ENCODE assay signal across 15 mouse cellular contexts in genomic region chr9:113587260-113587659, GRCm38 (mm10).
DNase-seq lines count a peak whose midpoint lies in the region; TF ChIP-seq lines count a peak whose summit lies in the region.
"Had no signal": no experiment of that assay in that cellular context is flagged by ENCODE, and none has a peak within 500 bp of the region (broad histone marks: within the 10 kb centered on the region; RNA-seq: fewer than 3 reads in every experiment).

No protein-coding gene starts in this region.

- TF ChIP-seq EP300 in heart, adult 2 months (IDR thresholded peaks at IDR 0.05; ENCODE audit: insufficient read depth, low read depth, low read length), result no peak
- TF ChIP-seq EP300 in CH12.LX (IDR thresholded peaks at IDR 0.05; ENCODE audit: low read length), result no peak

- intact Hi-C loops in heart, adult 2 months (cut with DNase I), result no loop called here
- intact Hi-C loops in heart, postnatal 14 days (cut with DNase I), result no loop called here

- no peak overlapping the region for H3K27ac ChIP-seq in heart, adult 2 months
- no peak overlapping the region for H3K27ac ChIP-seq in CH12.LX (ENCODE audit: insufficient read depth, low read depth)
- H3K27ac ChIP-seq in ES-E14 (ENCODE audit: insufficient read depth, low read depth, low read length, poor library complexity, severe bottlenecking), result no peak overlapping the region
- H3K27ac ChIP-seq: embryonic facial prominence, embryonic 13.5 days; forebrain, embryonic 13.5 days; heart, embryonic 13.5 days; hindbrain, embryonic 15.5 days; lung, embryonic 15.5 days had no signal

- no peaks in the 10 kb centered on the region for H3K27me3 ChIP-seq in heart, adult 2 months (ENCODE audit: control insufficient read depth, insufficient read depth, low read length)
- no peaks in the 10 kb centered on the region for H3K27me3 ChIP-seq in CH12.LX (replicated peaks)
- H3K27me3 ChIP-seq: embryonic facial prominence, embryonic 13.5 days; forebrain, embryonic 13.5 days; heart, embryonic 13.5 days; hindbrain, embryonic 15.5 days; lung, embryonic 15.5 days had no signal

- dilution Hi-C loops in CH12.LX (cut with MboI; ENCODE audit: extremely low pct_ligation_motif_present, extremely low pct_unique_long_range_greater_than_20kb, low sequenced_read_pairs), result no loop called here

- TF ChIP-seq POLR2A in heart, adult 2 months (IDR thresholded peaks at IDR 0.05; ENCODE audit: insufficient read depth, low read depth, low read length), result no peak
- TF ChIP-seq POLR2A in CH12.LX (IDR thresholded peaks at IDR 0.05; ENCODE audit: low read depth, low read length), result no peak
- TF ChIP-seq POLR2A in lung, adult 2 months (IDR thresholded peaks at IDR 0.05; ENCODE audit: borderline replicate concordance, extremely low read depth, low read depth, low read length), result no peak

- DNase-seq in heart, adult 2 months, result no peak
- no peak for DNase-seq in heart, postnatal 14 days
- peak; percentile 34 to 61 for DNase-seq in left cerebral cortex, adult 18-20 months (ENCODE audit: low spot score in 2 of 2)
- DNase-seq in left cerebral cortex, adult 11 months (ENCODE audit: low spot score), result no peak
- DNase-seq in CH12.LX (ENCODE audit: extremely low read depth), result no peak
- DNase-seq in ES-E14 (ENCODE audit: low read depth, low spot score), result peak; percentile 49
- no peak for DNase-seq in lung, adult 2 months
- no peak for DNase-seq in urinary bladder, postnatal 25 days (ENCODE audit: low spot score)
- DNase-seq: cerebellum, adult 9-11 months; spleen, adult 18-20 months had no signal

- no peak overlapping the region for H3K4me3 ChIP-seq in heart, adult 2 months
- no peak overlapping the region for H3K4me3 ChIP-seq in CH12.LX (replicated peaks in 1 of 3; ENCODE audit: low read depth in 2 of 3, low read length in 2 of 3, poor library complexity in 1 of 3)
- no peak overlapping the region for H3K4me3 ChIP-seq in ES-E14 (ENCODE audit: insufficient read depth in 1 of 2, low read depth in 1 of 2, low read length in 2 of 2, poor library complexity in 1 of 2, severe bottlenecking in 1 of 2)
- H3K4me3 ChIP-seq in lung, adult 2 months (replicated peaks; ENCODE audit: extremely low read depth, low read depth, low read length), result no peak overlapping the region
- H3K4me3 ChIP-seq: embryonic facial prominence, embryonic 13.5 days; forebrain, embryonic 13.5 days; heart, embryonic 13.5 days; hindbrain, embryonic 15.5 days; lung, embryonic 15.5 days had no signal

- 54% methylated on average over 6 of the region's 6 CpGs for WGBS in heart, adult 2 months
- WGBS in lung, adult 2 months, result 62% methylated on average over 6 of the region's 6 CpGs

- TF ChIP-seq RAD21 in CH12.LX (IDR thresholded peaks at IDR 0.05; ENCODE audit: low read depth, low read length), result peak; percentile 15

- H3K9me3 ChIP-seq in CH12.LX (replicated peaks; ENCODE audit: low read length) (no peaks in the 10 kb centered on the region), ES-E14 (ENCODE audit: control insufficient read depth, insufficient read depth, low read depth, low read length) (no peaks in the 10 kb centered on the region)
- H3K9me3 ChIP-seq: embryonic facial prominence, embryonic 13.5 days; forebrain, embryonic 13.5 days; heart, embryonic 13.5 days; hindbrain, embryonic 15.5 days; lung, embryonic 15.5 days had no signal

- 0 out of 2 replicates have a peak overlapping the region, but pooled peaks have one; percentile 15 for H3K4me2 ChIP-seq in CH12.LX (ENCODE audit: insufficient read depth, low read depth, poor library complexity, severe bottlenecking)
- H3K4me2 ChIP-seq: embryonic facial prominence, embryonic 13.5 days; forebrain, embryonic 13.5 days; heart, embryonic 13.5 days; hindbrain, embryonic 15.5 days; lung, embryonic 15.5 days had no signal

- H3K4me1 ChIP-seq in heart, adult 2 months (ENCODE audit: control insufficient read depth, insufficient read depth, low read length), result no peaks in the 10 kb centered on the region
- H3K4me1 ChIP-seq in CH12.LX (ENCODE audit: control insufficient read depth in 1 of 2, insufficient read depth in 2 of 2) (peaks cover 0 to 5% of the 10 kb centered on the region in 2 experiments; a peak in 1 of 4 replicates), ES-E14 (ENCODE audit: control insufficient read depth in 2 of 2, insufficient read depth in 2 of 2, low read length in 2 of 2, poor library complexity in 1 of 2) (no peaks in the 10 kb centered on the region)
- no peaks in the 10 kb centered on the region for H3K4me1 ChIP-seq in lung, adult 2 months (ENCODE audit: control insufficient read depth, insufficient read depth, low read length)
- H3K4me1 ChIP-seq: embryonic facial prominence, embryonic 13.5 days; forebrain, embryonic 13.5 days; heart, embryonic 13.5 days; hindbrain, embryonic 15.5 days; lung, embryonic 15.5 days had no signal

- in situ Hi-C loops in CH12.LX (cut with MboI; ENCODE audit: low pct_ligation_motif_present, low pct_unique_long_range_greater_than_20kb, low sequenced_read_pairs), result no loop called here
- in situ Hi-C loops in ES-E14 (cut with MboI; ENCODE audit: low sequenced_read_pairs in 2 of 2, unreplicated experiment in 2 of 2), result no loop called here

- H3K36me3 ChIP-seq in heart, adult 2 months (ENCODE audit: control insufficient read depth, insufficient read depth, low read length), result no peaks in the 10 kb centered on the region
- H3K36me3 ChIP-seq in CH12.LX (replicated peaks in 1 of 2; ENCODE audit: control insufficient read depth in 1 of 2, insufficient read depth in 1 of 2, low read length in 1 of 2) (no peaks in the 10 kb centered on the region), ES-E14 (ENCODE audit: control insufficient read depth, insufficient read depth, low read length, poor library complexity, severe bottlenecking) (no peaks in the 10 kb centered on the region)
- H3K36me3 ChIP-seq: embryonic facial prominence, embryonic 13.5 days; heart, embryonic 13.5 days; hindbrain, embryonic 15.5 days; lung, embryonic 15.5 days had no signal

- H3K79me2 ChIP-seq in heart, adult 2 months (replicated peaks; ENCODE audit: control insufficient read depth, insufficient read depth, low read length), result no peaks in the 10 kb centered on the region
- no peaks in the 10 kb centered on the region for H3K79me2 ChIP-seq in CH12.LX (replicated peaks; ENCODE audit: control insufficient read depth, extremely low read depth, insufficient read depth, poor library complexity, severe bottlenecking)

- TF ChIP-seq CTCF in heart, adult 2 months (IDR thresholded peaks at IDR 0.05), result peak; percentile 33
- peak; percentile 43 to 61; a peak in 3 of 4 replicates for TF ChIP-seq CTCF in CH12.LX (conservative IDR thresholded peaks at IDR 0.05 in 1 of 2, IDR thresholded peaks at IDR 0.05 in 1 of 2; ENCODE audit: low read depth in 2 of 2, low read length in 2 of 2)
- TF ChIP-seq CTCF in lung, adult 2 months (IDR thresholded peaks at IDR 0.05; ENCODE audit: insufficient read depth, low read length), result no peak

- H3K9ac ChIP-seq in heart, adult 2 months (ENCODE audit: low read depth, low read length), result no peak overlapping the region
- no peak overlapping the region for H3K9ac ChIP-seq in CH12.LX (ENCODE audit: insufficient read depth, low read depth)
- H3K9ac ChIP-seq in ES-E14 (ENCODE audit: insufficient read depth, low read depth, low read length, poor library complexity, severe bottlenecking), result no peak overlapping the region
- H3K9ac ChIP-seq: embryonic facial prominence, embryonic 13.5 days; forebrain, embryonic 13.5 days; heart, embryonic 13.5 days; hindbrain, embryonic 15.5 days; lung, embryonic 15.5 days had no signal

TF ChIP-seq in CH12.LX, 34 proteins besides CTCF, POLR2A, EP300 and RAD21:
- TF ChIP-seq ZNF384 (IDR thresholded peaks at IDR 0.05; ENCODE audit: low read depth, low read length) (0 out of 2 replicates have a peak, but pooled peaks have one; percentile 6), MXI1 (IDR thresholded peaks at IDR 0.05; ENCODE audit: low read depth, low read length) (no peak), IRF4 (IDR thresholded peaks at IDR 0.05; ENCODE audit: low read depth, low read length) (no peak), CHD1 (IDR thresholded peaks at IDR 0.05; ENCODE audit: low read depth, low read length) (no peak), BHLHE40 (IDR thresholded peaks at IDR 0.05; ENCODE audit: low read depth, low read length) (no peak), TBP (conservative IDR thresholded peaks at IDR 0.05; ENCODE audit: low read depth, low read length) (no peak), USF2 (conservative IDR thresholded peaks at IDR 0.05; ENCODE audit: low read depth, low read length) (no peak), SMC3 (IDR thresholded peaks at IDR 0.05; ENCODE audit: low read depth, low read length) (peak; percentile 25; the same call in 1 of the 2 replicates)

TF ChIP-seq in ES-E14, 5 proteins besides CTCF, POLR2A, EP300 and RAD21:
- TF ChIP-seq CHD2 (IDR thresholded peaks at IDR 0.05; ENCODE audit: low read depth, low read length), result no peak
- no peak for TF ChIP-seq ZNF384 (IDR thresholded peaks at IDR 0.05; ENCODE audit: low read depth, low read length)
- no peak for TF ChIP-seq HCFC1 (IDR thresholded peaks at IDR 0.05; ENCODE audit: borderline replicate concordance, insufficient read depth, low read length)
- TF ChIP-seq ZC3H11A (IDR thresholded peaks at IDR 0.05; ENCODE audit: borderline replicate concordance, low read depth, low read length), result no peak
- TF ChIP-seq MAFK (IDR thresholded peaks at IDR 0.05; ENCODE audit: insufficient read depth, low read depth, low read length), result no peak

Comparison
In these comparisons a context has a peak if more than half of its experiments do, and no peak if none do; other contexts are left out.
1. DNase-seq: peak in left cerebral cortex, adult 18-20 months (2 of 2) and ES-E14 (single experiment); none in heart, adult 2 months (0 of 2), heart, postnatal 14 days (0 of 2), left cerebral cortex, adult 11 months (single experiment), CH12.LX (single experiment), lung, adult 2 months (single experiment) and urinary bladder, postnatal 25 days (single experiment).